In genomic region chr11:108945666-108946065, GRCm38 (mm10) we compare ENCODE assay signal across 26 mouse cellular contexts. TPM values are rescaled to one million over a fixed set of nuclear protein-coding genes. Genes with fewer than 3 reads are reported as not detected.
DNase-seq lines count a peak whose midpoint lies in the region; ATAC-seq lines count a peak whose summit lies in the region.
"Had no signal": no experiment of that assay in that cellular context is flagged by ENCODE, and none has a peak within 500 bp of the region (broad histone marks: within the 10 kb centered on the region; RNA-seq: fewer than 3 reads in every experiment).

No protein-coding gene starts in this region.

- H3K27me3 ChIP-seq in limb, embryonic 11.5 days (ENCODE audit: control insufficient read depth, insufficient read depth, low read length), result no peaks in the 10 kb centered on the region
- no peaks in the 10 kb centered on the region for H3K27me3 ChIP-seq in limb, embryonic 10.5 days (ENCODE audit: low read depth, poor library complexity, severe bottlenecking)
- H3K27me3 ChIP-seq: forebrain, embryonic 12.5 days; heart, embryonic 12.5 days; hindbrain, embryonic 15.5 days; megakaryocyte, embryonic 14.5 days; midbrain, embryonic 12.5 days; Patski had no signal

- no peak overlapping the region for H3K4me2 ChIP-seq in limb, embryonic 11.5 days (ENCODE audit: low read depth, severe bottlenecking)
- H3K4me2 ChIP-seq: forebrain, embryonic 12.5 days; heart, embryonic 12.5 days; hindbrain, embryonic 15.5 days; liver, embryonic 11.5 days; midbrain, embryonic 12.5 days had no signal

- 97% methylated on average over 9 of the region's 9 CpGs for WGBS in limb, embryonic 11.5 days
- WGBS in limb, embryonic 10.5 days, result 94% methylated on average over 9 of the region's 9 CpGs

- H3K9ac ChIP-seq in limb, embryonic 11.5 days (ENCODE audit: low read length), result no peak overlapping the region
- H3K9ac ChIP-seq: forebrain, embryonic 12.5 days; heart, embryonic 12.5 days; hindbrain, embryonic 15.5 days; midbrain, embryonic 12.5 days had no signal

- 0 out of 2 replicates have a peak overlapping the region, but pooled peaks have one; percentile 26 for H3K27ac ChIP-seq in limb, embryonic 11.5 days (replicated peaks; ENCODE audit: low read depth, low read length)
- H3K27ac ChIP-seq in limb, embryonic 10.5 days, result no peak overlapping the region
- H3K27ac ChIP-seq: forebrain, embryonic 12.5 days; hindbrain, embryonic 15.5 days had no signal

- peak; percentile 48 to 49 for DNase-seq in cerebellum, postnatal 10 days
- no peak for DNase-seq in cerebellum, adult 11-12 months
- DNase-seq in frontal cortex, postnatal 25 days (ENCODE audit: low spot score in 2 of 2), result no peak
- DNase-seq in limb, embryonic 11.5 days (ENCODE audit: low spot score), result no peak
- DNase-seq in limb, embryonic 10.5 days (ENCODE audit: low spot score), result no peak
- peak; percentile 77 for DNase-seq in brain, adult 2 months (ENCODE audit: low read depth, low spot score)
- DNase-seq in spleen, adult 18-20 months, result no peak
- DNase-seq: embryo, embryonic 11 days; gastrocnemius, postnatal 25 days; heart, adult 18-20 months; heart, postnatal 4 days; kidney, adult 11 months; kidney, postnatal 14 days; left cerebral cortex, postnatal 4 days; lung, postnatal 4 days; thymus, postnatal 4 days had no signal

- peaks cover 17% of the 10 kb centered on the region for H3K4me1 ChIP-seq in limb, embryonic 11.5 days (ENCODE audit: control insufficient read depth, insufficient read depth, low read length)
- H3K4me1 ChIP-seq in limb, embryonic 10.5 days, result peaks cover 48% of the 10 kb centered on the region
- H3K4me1 ChIP-seq: megakaryocyte, embryonic 14.5 days had no signal

- no peaks in the 10 kb centered on the region for H3K9me3 ChIP-seq in limb, embryonic 11.5 days (ENCODE audit: control insufficient read depth, low read length)
- no peaks in the 10 kb centered on the region for H3K9me3 ChIP-seq in limb, embryonic 10.5 days (replicated peaks)
- H3K9me3 ChIP-seq: forebrain, embryonic 12.5 days; heart, embryonic 12.5 days; hindbrain, embryonic 15.5 days; midbrain, embryonic 12.5 days had no signal

- H3K36me3 ChIP-seq in limb, embryonic 11.5 days (ENCODE audit: control insufficient read depth, insufficient read depth, low read length), result peaks cover 25% of the 10 kb centered on the region
- H3K36me3 ChIP-seq in limb, embryonic 10.5 days, result peaks cover 96% of the 10 kb centered on the region

- peak; percentile 21 for ATAC-seq in frontal cortex, adult (ENCODE audit: low TSS enrichment)
- no peak for ATAC-seq in limb, embryonic 11.5 days (ENCODE audit: insufficient number of reproducible peaks, low FRiP score, low TSS enrichment, low read depth)
- ATAC-seq: inflammation-experienced regulatory T-cells, adult 6 months; Patski had no signal

- H3K4me3 ChIP-seq in limb, embryonic 11.5 days (ENCODE audit: low read depth, low read length), result no peak overlapping the region
- H3K4me3 ChIP-seq in limb, embryonic 10.5 days, result no peak overlapping the region
- H3K4me3 ChIP-seq: erythroblast, embryonic 14.5 days; forebrain, embryonic 12.5 days; heart, embryonic 12.5 days; hindbrain, embryonic 15.5 days; megakaryocyte, embryonic 14.5 days; midbrain, embryonic 12.5 days had no signal

RNA-seq across cellular contexts. Expression of gene Axin2, which starts 25.5 kb away (rescaled TPM):
- polyA plus RNA-seq in limb, embryonic 11.5 days (2014; fragmentation: Nextera tagmentation; extraction: Ambion mirVana), result 15.4 and 15.8 TPM in 2 replicates
- polyA plus RNA-seq in limb, embryonic 10.5 days (2016; fragmentation: Nextera tagmentation; extraction: Ambion mirVana), result 13.1 and 13.4 TPM in 2 replicates

Comparison
In these comparisons a context has a peak if more than half of its experiments do, and no peak if none do; other contexts are left out.
1. DNase-seq: peak in cerebellum, postnatal 10 days (2 of 2) and brain, adult 2 months (single experiment); none in cerebellum, adult 11-12 months (single experiment), frontal cortex, postnatal 25 days (0 of 2), limb, embryonic 11.5 days (single experiment), limb, embryonic 10.5 days (single experiment) and spleen, adult 18-20 months (0 of 2).